Mouse (Mus musculus) spleen, adult 18-20 months (tissue): ENCODE data around the gene Klf9.

Source experiments
- DNase-seq, 2 experiments: peaks; one replicate each; pipeline ENCODE4 v3.0.0; 2022; ENCODE audit warnings: mixed read lengths in 2 of 2

The Klf9 gene

DNA sequence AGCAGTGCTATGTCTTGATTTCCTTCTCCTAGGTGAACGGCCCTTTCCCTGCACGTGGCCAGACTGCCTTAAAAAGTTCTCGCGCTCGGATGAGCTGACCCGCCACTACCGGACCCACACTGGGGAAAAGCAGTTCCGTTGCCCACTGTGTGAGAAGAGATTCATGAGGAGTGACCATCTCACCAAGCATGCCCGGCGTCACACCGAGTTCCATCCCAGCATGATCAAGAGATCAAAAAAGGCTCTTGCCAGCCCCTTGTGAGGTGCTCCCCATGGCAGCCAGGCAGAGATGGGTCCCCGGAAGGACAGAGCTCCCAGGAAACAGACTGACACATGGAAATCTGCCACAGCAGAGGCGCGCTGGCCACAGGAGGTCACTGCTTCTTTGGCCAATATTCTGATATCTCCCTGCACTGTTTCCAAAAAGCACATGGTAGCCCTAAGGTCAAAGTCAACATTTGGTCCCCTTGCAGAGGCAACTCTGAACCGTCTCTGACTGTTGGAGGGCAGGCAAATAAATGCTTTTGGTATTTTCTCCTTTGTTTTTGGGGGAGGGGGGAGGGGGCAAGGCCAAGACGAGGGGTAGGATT, 23.7 kb downstream of the Klf9 start:
- no peak for DNase-seq

DNA sequence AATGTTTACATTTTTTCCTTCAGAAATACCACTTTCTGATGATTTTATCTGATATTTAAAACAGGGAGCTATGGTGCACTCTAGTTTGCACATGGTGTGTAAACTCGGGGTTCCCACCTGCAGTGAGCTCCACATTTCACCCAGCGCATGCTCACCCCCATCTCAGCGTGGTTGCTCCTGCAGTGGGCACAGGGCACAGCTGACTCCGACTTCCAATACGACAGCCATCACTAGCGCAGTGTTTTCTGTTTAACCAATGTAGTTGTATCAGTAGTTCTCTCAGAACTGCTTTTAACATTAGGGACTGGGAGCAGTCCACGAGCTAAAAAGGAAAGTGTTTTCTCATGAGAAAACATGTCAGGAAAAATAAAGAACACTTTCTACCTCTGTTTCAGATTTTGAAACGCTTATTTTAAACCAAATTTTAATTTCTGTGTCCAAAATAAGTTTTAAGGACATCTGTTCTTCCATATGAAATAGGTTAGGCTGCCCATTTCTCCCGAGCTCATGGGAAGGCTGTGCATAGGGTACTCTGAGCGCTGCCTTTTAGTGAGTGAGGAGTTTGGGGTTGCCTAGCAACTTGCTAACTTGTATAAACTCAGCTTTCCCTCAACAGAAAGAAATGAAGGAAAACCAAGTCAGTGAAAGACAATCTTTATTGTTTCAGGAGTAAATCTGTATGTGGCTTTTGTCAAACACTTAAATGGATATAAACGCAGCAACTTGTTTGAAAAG, 25.7 kb downstream of the Klf9 start:
- DNase-seq: no peak

DNA sequence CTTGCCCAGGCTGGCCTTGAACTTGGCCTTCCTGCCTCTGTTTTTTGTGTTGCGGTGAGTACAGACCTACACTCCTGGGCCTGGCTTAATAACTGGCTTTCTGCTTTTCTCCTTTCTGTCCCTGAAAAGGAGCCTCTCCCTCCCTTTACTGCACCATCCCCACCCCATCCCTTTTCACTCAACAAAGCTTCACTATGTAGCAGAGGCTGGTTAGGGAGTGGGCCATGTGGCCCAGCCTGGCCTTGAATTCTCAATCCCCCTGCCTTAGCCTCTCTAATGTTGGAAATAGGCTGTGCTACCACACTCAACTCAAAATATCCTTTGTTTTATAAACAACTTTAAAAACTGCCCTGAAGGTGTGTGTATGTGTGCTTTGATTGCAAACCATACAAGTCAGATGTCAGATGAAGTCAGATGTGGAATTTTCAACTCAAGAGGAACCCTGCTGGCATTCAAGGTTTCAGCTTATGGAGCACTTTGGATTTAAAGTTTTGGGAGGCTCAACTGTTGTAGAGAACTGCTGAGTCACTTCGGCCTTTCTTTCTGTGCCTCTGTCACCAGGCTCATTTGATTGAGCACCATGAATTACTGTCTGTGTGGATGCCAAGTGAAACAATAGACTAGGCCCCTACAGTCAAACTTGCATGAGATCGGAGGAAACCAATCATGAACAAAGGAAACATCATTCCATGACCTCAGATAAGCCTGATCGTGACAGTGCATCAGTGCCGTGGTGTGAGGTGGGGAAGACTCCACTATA, 28.1 kb downstream of the Klf9 start:
- no peak for DNase-seq

DNA sequence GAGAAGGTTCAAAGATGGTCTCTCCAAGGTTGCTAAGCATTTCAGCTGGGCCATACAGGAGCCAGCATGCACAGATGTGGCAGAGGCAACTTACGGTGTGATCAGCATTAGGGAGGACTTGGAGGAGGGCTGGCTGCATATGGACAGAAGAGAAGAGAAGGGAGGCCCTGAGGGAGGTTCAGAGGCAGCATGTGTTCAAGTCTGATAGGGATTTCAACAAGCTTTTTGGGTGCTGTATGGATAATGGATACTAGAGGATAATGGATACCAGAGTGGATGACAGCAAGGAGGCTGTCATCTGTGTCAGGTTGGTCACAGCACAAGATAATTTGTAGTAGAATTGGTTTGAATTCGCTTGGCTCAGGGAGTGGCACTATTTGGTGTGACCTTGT, 28.6 kb downstream of the Klf9 start:
- DNase-seq: no peak

DNA sequence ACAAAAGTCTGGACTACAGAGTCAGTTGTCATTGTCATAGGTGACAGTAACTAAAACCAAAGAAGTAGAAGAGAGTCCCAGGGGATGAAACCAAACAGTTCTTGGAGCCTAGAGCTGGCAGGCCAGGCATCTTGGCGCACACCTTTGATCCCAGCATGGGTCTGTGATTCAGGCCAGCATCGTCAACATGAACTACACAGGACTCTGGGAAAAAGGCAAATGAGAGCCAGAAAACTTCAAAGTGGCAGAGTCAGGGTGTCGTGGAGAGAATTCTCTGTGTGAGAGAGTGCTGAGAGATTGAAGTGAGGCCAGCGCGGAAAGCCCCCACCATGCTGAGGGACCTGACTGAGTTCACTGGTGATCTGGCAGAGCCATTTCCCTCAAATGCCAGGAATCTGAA, 29.4 kb downstream of the Klf9 start:
- DNase-seq: no peak

DNA sequence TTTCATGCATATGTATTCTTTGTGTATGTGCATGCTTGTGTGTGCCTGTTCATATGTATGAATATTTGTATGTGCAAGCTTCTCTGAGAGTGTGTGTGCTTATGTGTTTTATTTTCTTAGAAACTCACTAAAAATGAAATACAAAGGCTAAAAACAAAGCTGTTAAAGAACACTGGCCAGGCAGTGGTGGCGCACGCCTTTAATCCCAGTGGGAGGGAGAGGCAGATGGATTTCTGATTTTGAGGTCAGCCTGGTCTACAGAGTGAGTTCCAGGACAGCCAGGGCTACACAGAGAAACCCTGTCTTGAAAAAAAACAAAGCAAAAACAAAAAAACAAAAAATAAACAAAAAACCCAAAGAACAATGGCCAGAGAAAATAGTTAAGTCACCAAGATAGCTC, 30.1 kb downstream of the Klf9 start:
- no peak for DNase-seq

DNA sequence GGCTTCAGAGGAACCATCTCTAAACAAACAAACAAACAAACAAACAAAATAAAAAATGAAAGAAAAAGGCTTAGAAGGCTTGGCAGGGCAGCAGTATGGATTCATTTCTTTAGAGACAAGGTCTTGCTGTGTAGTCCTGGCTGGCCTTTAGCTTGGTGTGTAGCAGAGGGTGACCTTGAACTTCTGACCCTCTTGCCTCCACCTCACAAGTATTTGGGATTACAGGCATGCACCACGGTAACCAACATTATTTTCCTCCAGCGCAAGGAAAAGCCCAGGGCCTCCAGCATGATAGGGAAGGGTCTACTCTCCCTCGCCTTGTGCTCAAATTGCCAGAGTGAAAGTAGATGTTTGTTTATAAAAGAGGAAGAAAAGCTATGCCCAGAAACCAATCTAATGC, 34.1 kb downstream of the Klf9 start:
- DNase-seq: no peak

DNA sequence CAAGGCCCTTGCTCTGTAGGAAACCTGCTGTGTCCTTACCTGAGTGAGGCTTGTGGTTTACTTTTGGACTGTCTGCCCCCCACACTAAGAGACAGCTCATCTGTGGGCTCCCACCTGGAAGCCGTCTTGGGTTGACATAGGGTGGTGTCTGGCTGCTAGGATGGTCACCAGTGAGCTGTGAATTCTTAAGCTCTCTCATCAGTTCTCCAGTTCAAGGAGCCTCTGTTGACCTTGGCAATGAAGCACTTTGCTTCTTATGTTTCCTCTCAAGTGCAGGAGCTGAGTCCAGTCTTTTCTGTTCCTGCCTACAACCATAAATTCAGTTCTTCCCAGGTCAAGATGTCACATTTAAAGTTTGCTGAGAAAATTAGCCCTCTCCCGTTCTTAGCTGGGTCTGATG, 34.5 kb downstream of the Klf9 start:
- DNase-seq: no peak

DNA sequence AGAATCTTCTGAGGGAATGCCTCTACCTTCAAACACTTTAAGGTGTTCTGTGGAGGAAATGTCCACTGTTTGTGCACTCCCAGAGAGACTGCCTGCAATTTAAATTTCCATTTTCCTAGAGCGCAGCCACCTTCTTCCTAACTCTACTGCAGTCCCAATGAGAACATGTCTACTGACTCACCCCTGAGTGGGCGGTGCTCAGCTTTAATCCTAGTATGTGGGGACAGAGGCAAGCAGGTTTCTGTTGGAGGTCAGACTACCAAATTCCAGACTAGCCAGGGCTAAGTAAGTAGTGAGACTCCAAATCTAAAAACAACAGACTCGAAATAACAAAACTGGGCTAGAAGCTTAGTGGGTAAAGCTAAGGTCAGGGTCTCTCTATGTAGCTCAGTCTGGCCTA, 37.5 kb downstream of the Klf9 start:
- no peak for DNase-seq

DNA sequence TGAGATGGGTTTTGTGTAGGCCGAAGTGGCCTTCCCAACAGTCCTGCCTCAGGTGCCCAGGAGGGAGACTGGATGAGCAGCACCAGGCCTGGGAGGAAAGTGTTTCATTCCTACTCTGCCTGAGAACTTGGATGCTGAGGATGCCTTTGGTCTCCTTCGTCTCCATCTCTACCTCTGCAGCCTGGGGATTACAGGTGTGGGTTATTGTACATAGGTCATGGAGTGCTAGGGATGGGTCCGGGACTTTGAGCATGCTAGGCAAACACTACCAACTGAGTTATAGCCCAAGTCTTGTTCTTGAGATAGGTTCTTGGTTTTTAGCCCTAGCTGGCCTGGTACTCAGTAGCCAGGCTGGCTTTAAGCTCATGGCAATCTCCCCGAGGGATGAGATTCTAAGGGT, 42.5 kb downstream of the Klf9 start:
- no peak for DNase-seq

DNA sequence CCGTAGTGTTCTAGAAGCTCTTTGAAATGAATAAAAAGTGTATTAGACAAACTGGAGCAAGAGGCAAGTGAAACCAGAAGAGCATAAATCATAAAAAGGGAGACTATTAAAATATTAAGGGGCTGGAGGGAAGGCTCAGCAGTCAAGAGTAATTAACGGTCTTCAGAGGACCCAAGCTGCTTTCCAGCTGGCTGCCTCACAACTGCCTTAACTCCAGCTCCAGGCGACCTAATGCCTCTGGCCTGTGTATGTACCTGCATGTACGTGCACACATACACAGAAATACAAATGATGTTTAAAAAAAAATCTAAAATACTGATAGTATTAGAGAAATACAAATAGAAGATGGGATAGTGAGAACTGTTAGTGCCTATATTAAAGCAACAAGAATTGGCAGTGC, 43.0 kb downstream of the Klf9 start:
- no peak for DNase-seq

DNA sequence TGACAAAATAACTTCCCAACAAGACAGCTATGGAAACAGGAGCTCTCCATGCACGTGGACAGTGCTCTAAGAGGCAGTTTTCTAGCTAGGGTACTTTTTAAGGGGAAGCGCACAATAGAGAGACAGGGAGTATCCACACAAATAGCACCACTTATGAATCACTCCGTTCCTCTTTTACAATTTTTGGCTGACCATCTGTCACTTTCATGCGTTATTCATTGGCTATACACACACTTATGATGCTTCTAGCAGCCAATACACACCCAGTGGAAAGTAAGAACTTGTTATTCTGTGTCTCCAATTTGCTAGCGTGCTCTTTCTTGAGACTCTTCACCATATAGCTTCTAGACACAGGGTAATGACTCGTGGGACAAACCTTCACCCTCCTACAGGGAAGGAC, 46.7 kb downstream of the Klf9 start:
- DNase-seq: no peak

DNA sequence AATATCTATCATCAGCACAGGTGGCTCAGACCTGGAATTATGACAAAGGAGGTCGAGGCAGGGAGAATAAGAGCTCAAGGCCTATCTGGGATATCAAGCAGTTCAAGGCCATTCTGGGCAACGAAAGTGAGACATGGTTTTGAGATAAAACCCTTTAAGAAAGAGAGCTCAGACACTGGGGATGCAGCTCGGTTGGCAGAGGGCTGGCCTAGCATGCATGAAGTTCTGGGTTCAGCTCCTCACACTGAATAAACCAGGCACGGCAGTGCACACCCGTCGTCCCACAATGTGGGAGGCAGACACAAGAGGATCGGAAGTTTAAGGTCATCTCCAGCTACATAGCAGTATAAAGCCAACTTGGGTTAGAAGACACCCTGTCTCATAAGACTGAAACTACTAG, 48.0 kb downstream of the Klf9 start:
- no peak for DNase-seq

DNA sequence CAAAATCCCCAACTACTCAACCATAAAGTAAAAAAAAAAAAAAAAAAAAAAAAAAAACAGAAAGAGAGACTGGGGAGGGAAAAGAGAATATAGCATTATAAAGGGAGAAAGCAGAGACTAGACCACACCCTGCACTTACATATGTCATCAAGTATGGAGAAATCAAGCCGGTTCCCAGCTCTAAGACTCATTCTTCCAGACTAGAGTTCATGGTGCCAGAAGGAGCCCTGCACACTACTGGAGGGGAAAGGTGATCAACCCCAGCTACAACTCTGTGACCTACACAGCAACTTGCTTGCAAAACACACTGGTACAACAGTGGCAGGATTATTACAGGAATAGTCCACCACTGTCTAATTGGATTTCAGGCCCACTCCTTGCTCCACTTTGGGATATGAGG, 48.7 kb downstream of the Klf9 start:
- no peak for DNase-seq

DNA sequence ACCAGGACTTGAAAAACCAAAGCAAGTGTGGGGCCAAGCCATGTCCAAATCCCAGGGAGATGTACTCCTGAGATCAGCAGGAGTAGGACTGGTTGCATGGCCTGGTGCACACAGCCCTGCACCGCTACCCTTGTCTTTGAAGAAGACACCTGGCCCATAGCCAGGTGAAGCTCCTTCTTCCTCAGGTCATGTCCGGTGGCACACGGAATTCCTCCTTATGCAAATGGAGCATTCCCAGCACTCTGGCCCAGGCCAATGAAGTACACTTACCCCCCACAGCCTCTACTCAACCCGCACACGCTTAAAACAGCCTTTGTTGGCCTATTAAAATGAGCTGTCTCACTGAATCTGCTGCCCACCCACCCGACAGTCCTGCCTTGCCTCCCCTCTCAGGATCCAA, 50.5 kb downstream of the Klf9 start:
- no peak for DNase-seq

DNA sequence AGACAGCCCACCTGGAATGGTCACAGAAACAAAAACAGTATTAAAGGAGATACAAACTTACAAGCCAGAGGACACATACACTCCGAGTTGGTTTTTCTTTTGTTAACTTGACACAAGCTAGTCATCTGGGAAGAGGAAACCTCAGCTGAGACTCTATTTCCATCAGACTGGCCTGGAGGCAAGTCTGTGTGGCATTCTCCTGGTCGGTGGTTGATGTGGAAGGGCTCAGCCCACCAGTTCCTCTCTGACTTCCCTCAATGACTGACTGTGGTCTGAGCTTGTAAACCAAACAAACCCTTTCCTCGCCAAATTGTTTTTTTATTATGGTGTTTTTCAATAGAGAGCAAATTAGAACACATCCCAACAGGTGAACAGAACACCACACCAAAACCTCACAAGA, 52.0 kb downstream of the Klf9 start:
- DNase-seq: no peak

DNA sequence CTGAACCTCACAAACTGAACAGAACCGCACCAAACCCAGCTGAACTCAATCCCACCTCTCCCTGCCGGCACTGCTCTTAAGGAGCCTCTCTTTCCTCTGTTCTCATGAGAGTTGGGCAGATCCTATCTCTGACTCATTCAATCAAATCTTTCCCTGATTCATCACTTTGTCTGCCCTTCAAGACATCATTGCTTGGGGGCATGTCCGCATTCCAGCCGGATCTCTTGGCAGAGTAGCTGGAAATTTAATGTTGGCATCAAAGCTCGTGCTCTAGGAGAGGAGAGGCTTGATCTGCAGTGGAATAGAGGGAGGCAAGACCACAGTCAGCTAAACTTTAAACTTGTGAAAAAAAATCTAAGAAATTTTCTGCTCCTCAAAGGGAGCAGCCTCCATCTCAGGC, 61.1 kb downstream of the Klf9 start:
- no peak for DNase-seq

DNA sequence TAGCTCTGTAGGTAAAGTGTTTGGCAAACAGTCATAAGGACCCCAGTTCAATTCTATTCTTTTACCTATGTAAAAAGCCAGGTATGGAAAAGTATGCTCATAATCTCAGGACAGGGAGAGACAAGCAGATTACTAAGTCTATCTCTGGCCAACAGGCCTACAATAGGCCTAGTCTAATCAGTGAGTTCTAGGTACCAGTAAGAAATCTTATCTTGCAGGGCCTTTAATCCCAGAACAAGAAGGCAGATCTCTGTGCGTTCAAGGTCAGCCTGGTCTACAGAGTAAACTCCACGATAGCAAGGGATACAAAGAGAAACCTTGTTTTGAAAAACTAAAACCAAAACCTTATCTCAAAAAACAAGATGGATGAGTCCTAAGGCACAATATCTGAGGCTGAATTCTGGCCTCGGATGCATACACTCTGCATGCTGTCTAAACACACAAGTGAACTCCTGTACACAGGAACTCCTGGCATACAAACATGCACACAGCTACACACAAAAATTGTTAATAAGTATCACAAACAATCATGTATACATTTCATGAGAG, 62.6 kb downstream of the Klf9 start:
- no peak for DNase-seq

DNA sequence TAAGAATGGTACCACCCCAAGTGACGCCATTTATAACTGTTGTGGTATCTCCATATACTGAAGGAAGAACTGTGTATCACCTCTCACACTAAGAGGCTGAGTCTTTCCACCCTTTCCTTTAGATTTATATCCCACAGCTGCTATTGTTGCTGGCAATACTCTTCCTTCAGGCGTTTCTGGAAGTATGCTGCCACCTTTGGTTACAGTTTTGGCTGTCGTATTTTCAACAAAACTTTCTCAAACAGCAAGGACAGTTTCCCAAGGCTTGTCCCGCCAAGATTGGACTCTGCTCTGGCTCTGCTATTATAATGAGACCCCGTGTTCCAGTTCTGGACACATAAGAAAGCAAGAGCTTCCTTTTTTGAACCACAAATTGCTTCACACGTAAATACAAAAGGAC, 70.3 kb downstream of the Klf9 start:
- DNase-seq: no peak

DNA sequence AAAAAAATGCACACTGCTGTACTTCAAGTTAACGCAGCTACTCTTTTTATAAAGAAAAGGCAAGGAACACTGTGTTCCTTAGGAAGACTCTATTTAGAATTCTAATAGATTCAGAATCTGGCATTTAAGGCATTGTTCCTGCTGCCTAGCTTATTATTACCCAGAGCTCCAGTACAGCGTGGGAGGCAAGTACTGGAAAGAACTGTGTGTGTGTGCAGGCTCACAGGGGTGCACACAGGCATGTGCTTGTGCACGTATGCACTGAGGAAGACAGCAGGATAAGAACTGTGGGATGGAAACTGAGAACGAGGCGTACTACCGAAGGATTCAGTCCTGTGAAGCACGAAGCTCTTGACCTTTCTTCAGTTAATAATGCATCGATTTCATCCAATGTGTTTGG, 73.3 kb downstream of the Klf9 start:
- no peak for DNase-seq
